Mouse (Mus musculus) hindbrain, embryonic 10.5 days (tissue): ENCODE data around the gene Stk39. TPM values are rescaled to one million over a fixed set of nuclear protein-coding genes. Genes with fewer than 3 reads are reported as not detected.

Experiments used
- DNase-seq: peaks from one replicate; pipeline ENCODE4 v3.0.0-alpha.2; 2017; ENCODE audit warnings: low spot score
- H3K27ac ChIP-seq: fragments of 300-500 bp; sonication (generic); 2 replicates; pipeline ENCODE4 v1.5.1; 2016; ENCODE audit warnings: mild to moderate bottlenecking, moderate library complexity
- H3K27me3 ChIP-seq: fragments of 300-500 bp; sonication (generic); 2 replicates; pipeline ENCODE4 v1.6.1; 2016; ENCODE audit warnings: mild to moderate bottlenecking; ENCODE audit not compliant: poor library complexity, insufficient read depth, severe bottlenecking
- H3K36me3 ChIP-seq: fragments of 300-500 bp; sonication (generic); 2 replicates; pipeline ENCODE4 v1.6.1; 2016; ENCODE audit warnings: mild to moderate bottlenecking, moderate library complexity
- H3K4me1 ChIP-seq: fragments of 300-500 bp; sonication (generic); replicated peaks from 2 replicates; pipeline ENCODE4 v1.6.1; 2016; ENCODE audit warnings: mild to moderate bottlenecking
- H3K4me3 ChIP-seq: fragments of 300-500 bp; sonication (generic); 2 replicates; pipeline ENCODE4 v1.5.1; 2016; ENCODE audit warnings: mild to moderate bottlenecking, moderate library complexity
- H3K9me3 ChIP-seq: fragments of 300-500 bp; sonication (generic); 2 replicates; pipeline ENCODE4 v1.6.1; 2016; ENCODE audit warnings: mild to moderate bottlenecking, moderate library complexity
- WGBS: fragments of 180-500 bp; shearing (Covaris S2); methylation state at CpG from one replicate; pipeline ENCODE4 v1.1.7; 2016; 5-methylcytosine and 5-hydroxymethylcytosine counted together
- polyA plus RNA-seq: library from polyadenylated mRNA; unstranded; fragments of >200 nt; fragmentation: Nextera tagmentation; extraction: Ambion mirVana; gene quantifications from 2 replicates; pipeline ENCODE4 v1.2.1, GENCODE M21; 2016

Stk39 gene
- polyA plus RNA-seq, 1 experiment from 2014 or later: 37.3 TPM

- Histone ChIP-seq H3K27ac (no peak overlapping the region), H3K4me3 (no peak overlapping the region), H3K9me3 (no peaks in the 10 kb centered on the region), H3K27me3 (no peaks in the 10 kb centered on the region), H3K36me3 (0 out of 2 replicates have a peak, but pooled peaks cover 7% of the 10 kb centered on the region), H3K4me1 (peaks cover 54% of the 10 kb centered on the region)
- no peak for DNase-seq
- 92% methylated on average over 12 of the region's 12 CpGs for WGBS
These were observed 62.3 kb downstream of the Stk39 start for GRCm38 (mm10) chr2:68409640-68410215.

GRCm38 (mm10) chr2:68408271-68408980 lies 63.6 kb downstream of the Stk39 start:
- Histone ChIP-seq H3K9me3 (no peaks in the 10 kb centered on the region), H3K27me3 (no peaks in the 10 kb centered on the region), H3K4me1 (peaks cover 62% of the 10 kb centered on the region), H3K4me3 (no peak overlapping the region), H3K27ac (peak overlapping the region; percentile 76), H3K36me3 (0 out of 2 replicates have a peak, but pooled peaks cover 5% of the 10 kb centered on the region)
- DNase-seq: peak; percentile 16
- 67% methylated on average over 17 of the region's 17 CpGs for WGBS

DNA sequence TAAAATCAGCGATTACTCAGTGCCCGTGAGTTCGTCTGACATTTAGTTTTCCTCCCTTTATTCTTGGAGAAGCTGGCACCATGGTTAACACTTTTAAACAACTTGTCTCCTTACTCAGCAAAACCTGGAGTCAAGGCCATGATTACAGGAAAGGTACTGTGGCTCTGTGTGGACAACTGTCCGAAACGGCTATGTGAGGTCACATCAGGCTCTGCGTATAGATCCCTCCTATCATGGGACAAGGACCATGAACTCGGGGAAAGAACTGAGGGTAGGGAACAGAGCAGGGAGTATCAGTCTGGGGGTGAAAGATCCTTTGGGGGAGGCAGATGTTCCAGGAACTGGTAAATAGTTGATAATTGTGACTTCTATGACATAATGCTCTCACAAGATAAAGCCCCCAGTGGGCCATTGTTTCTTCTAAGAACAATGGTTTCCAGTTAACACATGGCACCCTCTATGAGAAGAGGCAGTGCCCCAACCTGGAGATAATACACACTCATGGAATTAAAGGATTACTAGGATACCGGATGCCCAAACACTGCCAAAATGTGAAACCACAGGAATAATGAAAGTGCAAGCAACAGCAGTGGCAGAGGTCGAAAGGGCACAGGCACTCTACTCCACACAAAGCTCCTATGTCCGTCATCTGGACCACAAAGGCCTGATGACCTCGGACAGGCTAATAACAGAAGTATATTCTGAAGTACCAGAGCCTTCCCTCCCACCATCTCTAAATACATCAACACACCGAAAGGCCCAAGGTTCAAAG lies 64.7 kb downstream of the Stk39 start:
- peak; percentile 44 for DNase-seq

GRCm38 (mm10) chr2:68406571-68407074 lies 65.4 kb downstream of the Stk39 start:
- 37% methylated on average over 12 of the region's 12 CpGs for WGBS
- peak overlapping the region; percentile 76 for H3K27ac ChIP-seq
- no peak overlapping the region for H3K4me3 ChIP-seq
- H3K4me1 ChIP-seq: peaks cover 69% of the 10 kb centered on the region
- 0 out of 2 replicates have a peak, but pooled peaks cover 5% of the 10 kb centered on the region for H3K36me3 ChIP-seq
- no peaks in the 10 kb centered on the region for H3K27me3 ChIP-seq
- peak; percentile 42 for DNase-seq
- H3K9me3 ChIP-seq: no peaks in the 10 kb centered on the region

More for the DNA sequence above, 64.7 kb downstream of the Stk39 start:
- Histone ChIP-seq H3K9me3 (no peaks in the 10 kb centered on the region), H3K27me3 (no peaks in the 10 kb centered on the region), H3K4me3 (no peak overlapping the region), H3K36me3 (0 out of 2 replicates have a peak, but pooled peaks cover 5% of the 10 kb centered on the region), H3K27ac (peak overlapping the region; percentile 76), H3K4me1 (peaks cover 69% of the 10 kb centered on the region)
- WGBS: 48% methylated on average over 12 of the region's 12 CpGs

DNA sequence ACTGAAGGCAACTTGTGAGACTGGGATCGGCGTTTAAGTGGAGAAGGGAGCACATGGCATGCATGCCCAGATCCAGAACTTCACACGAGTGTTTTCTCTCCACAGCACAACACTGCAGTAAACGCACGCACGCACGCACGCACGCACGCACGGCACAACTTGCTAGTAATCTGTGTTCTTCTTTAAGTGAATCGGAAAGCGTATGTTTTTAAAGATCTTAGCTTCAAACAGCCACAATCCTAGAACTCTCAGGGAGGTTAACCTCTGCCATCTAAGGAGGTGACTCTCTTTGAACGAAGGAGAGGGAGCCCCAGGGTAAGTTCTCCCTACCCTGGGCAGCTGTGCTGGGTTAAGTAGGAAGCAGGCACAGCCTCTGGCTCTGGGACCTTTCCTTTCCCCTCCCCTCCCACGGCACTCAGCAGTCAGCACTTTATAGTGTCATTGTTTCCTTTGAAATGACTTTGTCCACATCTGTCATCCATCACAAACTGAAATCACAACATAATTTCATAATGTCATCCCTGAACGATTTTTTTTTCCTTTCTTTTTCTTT lies 66.8 kb downstream of the Stk39 start:
- peaks cover 69% of the 10 kb centered on the region for H3K4me1 ChIP-seq
- no peak overlapping the region; the same call in 1 of the 2 replicates for H3K4me3 ChIP-seq

DNA sequence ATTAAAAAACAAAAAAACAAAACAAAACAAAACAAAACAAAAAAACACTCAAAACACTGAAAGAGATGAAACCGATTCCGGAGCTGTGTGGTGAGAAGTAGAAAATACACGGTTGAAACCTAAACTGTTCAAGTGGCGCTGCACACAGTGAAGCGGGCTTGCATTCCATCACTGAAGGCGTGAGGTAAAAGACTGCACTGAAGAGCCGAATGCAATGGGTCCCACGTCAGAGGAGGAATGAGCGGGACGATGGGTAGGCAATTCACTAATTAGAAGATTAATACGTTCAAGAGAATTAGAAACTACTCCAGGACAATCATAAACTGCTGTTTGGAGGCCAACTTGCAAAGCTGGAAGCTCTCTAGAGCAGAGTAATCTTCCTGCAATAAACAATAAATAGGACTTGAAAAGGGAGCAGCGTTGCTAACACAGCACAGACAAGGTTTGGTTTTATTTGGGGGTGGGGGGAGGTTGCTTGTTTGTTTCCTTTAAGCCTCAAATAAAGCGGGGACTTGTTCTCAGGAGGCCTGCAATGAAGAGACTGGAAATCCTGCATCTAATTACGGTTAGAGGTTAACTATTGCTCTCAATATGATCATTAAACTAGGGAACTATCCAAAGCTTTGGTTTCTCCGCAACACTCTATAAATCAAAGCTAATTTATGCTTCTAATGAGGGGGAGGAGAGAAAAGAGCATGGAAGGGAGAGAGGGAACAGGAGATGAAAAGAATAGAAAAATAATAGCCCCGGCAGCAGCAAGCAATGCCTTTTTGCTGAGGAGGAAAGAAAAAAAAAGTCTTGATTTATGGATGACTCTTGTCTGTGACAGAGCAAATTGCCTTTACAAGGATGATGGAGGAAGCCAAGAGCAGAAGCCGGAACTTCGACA lies 67.5 kb downstream of the Stk39 start:
- no peaks in the 10 kb centered on the region for H3K9me3 ChIP-seq
- H3K4me3 ChIP-seq: no peak overlapping the region; the same call in 1 of the 2 replicates
- H3K4me1 ChIP-seq: peaks cover 64% of the 10 kb centered on the region
- peak overlapping the region; percentile 79 for H3K27ac ChIP-seq
- H3K36me3 ChIP-seq: 0 out of 2 replicates have a peak, but pooled peaks cover 6% of the 10 kb centered on the region
- WGBS: 47% methylated on average over 18 of the region's 18 CpGs
- no peak for DNase-seq
- no peaks in the 10 kb centered on the region for H3K27me3 ChIP-seq

More for the DNA sequence above, 66.8 kb downstream of the Stk39 start:
- no peaks in the 10 kb centered on the region for H3K27me3 ChIP-seq
- H3K9me3 ChIP-seq: no peaks in the 10 kb centered on the region
- DNase-seq: peak; percentile 23
- 56% methylated on average over 16 of the region's 16 CpGs for WGBS
- H3K36me3 ChIP-seq: 0 out of 2 replicates have a peak, but pooled peaks cover 10% of the 10 kb centered on the region
- H3K27ac ChIP-seq: peak overlapping the region; percentile 79

- H3K4me1 ChIP-seq: no peaks in the 10 kb centered on the region
- no peaks in the 10 kb centered on the region for H3K9me3 ChIP-seq
- H3K36me3 ChIP-seq: peaks cover 58% of the 10 kb centered on the region
- H3K27me3 ChIP-seq: no peaks in the 10 kb centered on the region
- 90% methylated on average over 13 of the region's 13 CpGs for WGBS
- H3K4me3 ChIP-seq: no peak overlapping the region
- no peak overlapping the region for H3K27ac ChIP-seq
- no peak for DNase-seq
These were observed 78.2 kb downstream of the Stk39 start for GRCm38 (mm10) chr2:68393611-68394549.

DNA sequence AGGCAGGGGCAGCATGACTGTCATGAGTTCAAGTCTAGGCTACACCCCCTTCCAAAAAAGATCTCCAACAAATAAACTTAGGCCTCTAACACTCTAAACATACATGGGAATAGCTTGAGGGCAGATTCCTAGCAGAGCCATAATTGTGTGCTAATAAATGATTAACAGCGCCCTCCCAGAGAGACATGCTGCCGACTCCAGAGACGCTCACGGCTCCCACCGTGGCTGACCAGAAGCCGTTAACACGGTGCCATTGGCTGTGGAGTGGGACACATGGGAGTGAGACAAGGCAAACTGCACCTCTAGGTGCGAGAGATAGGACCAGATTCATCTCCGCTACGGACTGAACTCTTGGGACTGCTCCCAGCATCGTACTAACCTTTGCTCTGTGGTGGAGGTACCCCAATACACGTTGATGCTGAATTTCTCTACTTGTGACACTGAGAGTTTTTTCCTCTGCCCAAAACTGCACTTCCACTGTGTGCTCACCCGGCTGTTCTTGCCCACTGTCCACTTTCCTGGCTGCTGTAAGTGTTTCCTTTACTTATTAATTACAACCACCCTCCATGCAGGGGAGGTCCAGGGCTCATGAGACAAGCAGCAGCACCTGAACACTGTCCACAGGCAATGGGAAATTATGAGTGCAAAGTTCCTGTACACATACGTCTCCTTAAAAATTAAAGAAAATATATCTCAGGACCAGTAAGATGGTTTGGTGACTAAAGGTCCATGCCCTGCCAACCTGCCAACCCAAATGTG lies 84.1 kb downstream of the Stk39 start:
- Histone ChIP-seq H3K27ac (no peak overlapping the region), H3K27me3 (no peaks in the 10 kb centered on the region), H3K36me3 (peaks cover 32% of the 10 kb centered on the region), H3K4me3 (no peak overlapping the region), H3K4me1 (peaks cover 46% of the 10 kb centered on the region), H3K9me3 (no peaks in the 10 kb centered on the region)
- DNase-seq: no peak
- 93% methylated on average over 14 of the region's 14 CpGs for WGBS

GRCm38 (mm10) chr2:68386313-68386863 lies 85.7 kb downstream of the Stk39 start:
- WGBS: 45% methylated on average over 10 of the region's 10 CpGs
- H3K27ac ChIP-seq: peak overlapping the region; percentile 77
- peaks cover 29% of the 10 kb centered on the region for H3K36me3 ChIP-seq
- H3K4me3 ChIP-seq: no peak overlapping the region
- no peaks in the 10 kb centered on the region for H3K9me3 ChIP-seq
- DNase-seq: no peak
- H3K4me1 ChIP-seq: peaks cover 62% of the 10 kb centered on the region
- no peaks in the 10 kb centered on the region for H3K27me3 ChIP-seq

- H3K27ac ChIP-seq: peak overlapping the region; percentile 77
- WGBS: 68% methylated on average over 9 of the region's 9 CpGs
- no peaks in the 10 kb centered on the region for H3K9me3 ChIP-seq
- no peak overlapping the region for H3K4me3 ChIP-seq
- H3K4me1 ChIP-seq: peaks cover 68% of the 10 kb centered on the region
- H3K36me3 ChIP-seq: peaks cover 24% of the 10 kb centered on the region
- DNase-seq: peak; percentile 51
- no peaks in the 10 kb centered on the region for H3K27me3 ChIP-seq
These were observed 86.3 kb downstream of the Stk39 start for GRCm38 (mm10) chr2:68385654-68386312.
